Mouse (Mus musculus) MEL (cell line): ENCODE measurements around the gene Nyap1.

Experiments used
- CHD2 ChIP-seq: IDR thresholded peaks from 2 replicates; pipeline ENCODE4 v1.6.1; 2011; ENCODE audit warnings: low read length, improper control_type of control experiment
- CTCF ChIP-seq, 3 experiments: IDR thresholded peaks in 2 of 3; conservative IDR thresholded peaks in 1 of 3; 2 replicates each; pipeline ENCODE4 v1.5.1; 2011 to 2012; ENCODE audit warnings: low read length in 3 of 3, low read depth in 2 of 3, mild to moderate bottlenecking in 2 of 3, improper control_type of control experiment in 1 of 3, inconsistent platforms in 1 of 3, mixed read lengths in 1 of 3, moderate library complexity in 1 of 3; ENCODE audit not compliant: control insufficient read depth in 1 of 3, insufficient read depth in 1 of 3, poor library complexity in 1 of 3, severe bottlenecking in 1 of 3
- E2F4 ChIP-seq: IDR thresholded peaks from 2 replicates; pipeline ENCODE4 v1.6.1; 2011; ENCODE audit warnings: low read depth, low read length, improper control_type of control experiment, borderline replicate concordance
- KAT2A ChIP-seq: conservative IDR thresholded peaks from 2 replicates; pipeline ENCODE4 v1.6.1; 2012; ENCODE audit warnings: low read depth, low read length, improper control_type of control experiment, inconsistent platforms
- MYB ChIP-seq: IDR thresholded peaks from 2 replicates; pipeline ENCODE4 v1.6.1; 2011; ENCODE audit warnings: mild to moderate bottlenecking, low read depth, low read length, improper control_type of control experiment
- POLR2A ChIP-seq, 2 experiments: IDR thresholded peaks; 2 replicates each; pipeline ENCODE4 v1.6.1; 2011 to 2012; ENCODE audit warnings: low read length in 2 of 2, mild to moderate bottlenecking in 2 of 2, control low read depth in 1 of 2, improper control_type of control experiment in 1 of 2, low read depth in 1 of 2, moderate library complexity in 1 of 2; ENCODE audit not compliant: control insufficient read depth in 1 of 2, insufficient read depth in 1 of 2, poor library complexity in 1 of 2
- POLR2AphosphoS5 ChIP-seq: IDR thresholded peaks from 2 replicates; pipeline ENCODE4 v1.6.1; 2012; ENCODE audit warnings: low read depth, borderline replicate concordance, mild to moderate bottlenecking, inconsistent platforms, low read length, moderate library complexity, mixed read lengths
- RAD21 ChIP-seq: IDR thresholded peaks from 2 replicates; pipeline ENCODE4 v1.6.1; 2011; ENCODE audit warnings: mild to moderate bottlenecking, low read depth, low read length, improper control_type of control experiment
- ZKSCAN1 ChIP-seq: IDR thresholded peaks from 2 replicates; pipeline ENCODE4 v1.6.1; 2012; ENCODE audit warnings: low read depth, mild to moderate bottlenecking, inconsistent platforms, low read length, improper control_type of control experiment, moderate library complexity
- ZNF384 ChIP-seq: IDR thresholded peaks from 2 replicates; pipeline ENCODE4 v1.6.1; 2012; ENCODE audit warnings: low read depth, mild to moderate bottlenecking, inconsistent platforms, low read length, improper control_type of control experiment

- TF ChIP-seq CTCF (IDR thresholded peaks at IDR 0.05 in 2 of 3, conservative IDR thresholded peaks at IDR 0.05 in 1 of 3; ENCODE audit: control insufficient read depth in 1 of 3, insufficient read depth in 1 of 3, low read depth in 2 of 3, low read length in 3 of 3, poor library complexity in 1 of 3, severe bottlenecking in 1 of 3) (no peak), ZKSCAN1 (no peak), KAT2A (no peak), RAD21 (no peak), CHD2 (no peak), POLR2AphosphoS5 (no peak), POLR2A (IDR thresholded peaks at IDR 0.05; ENCODE audit: control insufficient read depth in 1 of 2, insufficient read depth in 1 of 2, low read depth in 1 of 2, low read length in 2 of 2, poor library complexity in 1 of 2) (no peak), ZNF384 (no peak), E2F4 (no peak), MYB (no peak)
Measured at GRCm38 (mm10) chr5:137782776-137783522, 41.5 kb upstream of the Nyap1 start.
